Mouse (Mus musculus): ENCODE measurements around the gene Olfr606.
"Not testable (repeated sequence)": the region's sequence is repeated elsewhere in the genome, so short reads cannot be mapped to it uniquely, and the experiment has no call there.

DNA sequence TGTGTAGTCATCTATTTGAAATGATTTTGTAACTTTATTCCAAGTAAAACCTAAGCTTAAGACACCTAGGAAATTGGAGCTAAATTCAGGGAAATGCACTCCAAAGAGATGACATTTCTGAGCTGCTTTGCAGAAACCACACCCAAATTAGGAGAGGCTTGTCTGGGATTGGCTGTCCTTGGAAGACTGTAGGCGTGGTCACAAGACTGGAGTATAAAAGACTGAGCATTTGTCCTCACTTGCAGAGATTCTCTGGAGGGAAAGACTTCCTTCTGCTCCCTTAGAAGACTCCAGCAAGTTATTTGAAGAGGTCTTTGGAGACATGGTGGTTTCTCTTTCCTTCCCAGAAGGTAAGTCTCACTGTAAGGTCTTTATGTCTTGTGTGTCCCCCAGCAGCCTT is 34.1 kb upstream of the Olfr606 start, which contains the start of gene Usp17lc:
- TF ChIP-seq CTCF (IDR thresholded peaks at IDR 0.05; ENCODE audit: control insufficient read depth, insufficient read depth, insufficient read length); MAX (IDR thresholded peaks at IDR 0.05); FOSL1 (IDR thresholded peaks at IDR 0.05; ENCODE audit: insufficient read depth, low read length, poor library complexity, severe bottlenecking): not testable (repeated sequence)
